Mouse (Mus musculus) kidney, adult 2 months (tissue): ENCODE data around the gene Gm136.

ENCODE experiments used
- CTCF ChIP-seq: fragments of 200-500 bp; conservative IDR thresholded peaks from 2 replicates; pipeline ENCODE4 v1.5.1; 2011; ENCODE audit warnings: low read depth, mild to moderate bottlenecking, control low read depth, low read length, moderate library complexity, mixed read lengths; ENCODE audit not compliant: insufficient read depth, insufficient read length
- POLR2A ChIP-seq: fragments of 200-500 bp; IDR thresholded peaks from one replicate; pipeline ENCODE4 v1.6.1; 2011; ENCODE audit warnings: low read depth, low read length, control low read depth

- TF ChIP-seq POLR2A (no peak), CTCF (no peak)
Observed at GRCm38 (mm10) chr4:34723186-34723585, 32.9 kb downstream of the Gm136 start.
